Mouse (Mus musculus) embryonic facial prominence, embryonic 13.5 days (tissue): ENCODE results near the gene Fam83g. TPM values are rescaled to one million over a fixed set of nuclear protein-coding genes. Genes with fewer than 3 reads are reported as not detected.

Experiments used
- ATAC-seq: fragments of 200-750 bp; cut with Nextera tagmentation; 2 replicates; pipeline ENCODE4 v1.8.0; 2017; ENCODE audit warnings: low read depth; ENCODE audit not compliant: insufficient number of reproducible peaks, insufficient read depth, low FRiP score, low TSS enrichment
- H3K27ac ChIP-seq: fragments of 300-500 bp; sonication (generic); 2 replicates; pipeline ENCODE4 v1.5.1; 2015; ENCODE audit warnings: moderate library complexity, mild to moderate bottlenecking, inconsistent platforms
- H3K27me3 ChIP-seq: fragments of 300-500 bp; sonication (generic); 2 replicates; pipeline ENCODE4 v1.6.1; 2015; ENCODE audit warnings: mild to moderate bottlenecking, inconsistent platforms
- H3K36me3 ChIP-seq: fragments of 300-500 bp; sonication (generic); 2 replicates; pipeline ENCODE4 v1.6.1; 2015; ENCODE audit warnings: mild to moderate bottlenecking, inconsistent platforms
- H3K4me1 ChIP-seq: fragments of 300-500 bp; sonication (generic); 2 replicates; pipeline ENCODE4 v1.6.1; 2015; ENCODE audit warnings: inconsistent platforms
- H3K4me2 ChIP-seq: fragments of 300-500 bp; sonication (generic); 2 replicates; pipeline ENCODE4 v1.6.1; 2015; ENCODE audit warnings: moderate library complexity, mild to moderate bottlenecking, inconsistent platforms
- H3K4me3 ChIP-seq: fragments of 300-500 bp; sonication (generic); 2 replicates; pipeline ENCODE4 v1.5.1; 2015; ENCODE audit warnings: mild to moderate bottlenecking, inconsistent platforms
- H3K9ac ChIP-seq: fragments of 300-500 bp; sonication (generic); 2 replicates; pipeline ENCODE4 v1.6.1; 2015; ENCODE audit warnings: mild to moderate bottlenecking, inconsistent platforms
- H3K9me3 ChIP-seq: fragments of 300-500 bp; sonication (generic); 2 replicates; pipeline ENCODE4 v1.6.1; 2016; ENCODE audit warnings: inconsistent platforms
- WGBS: fragments of 180-500 bp; shearing (Covaris S2); methylation state at CpG from one replicate; pipeline ENCODE4 v1.1.7; 2015; ENCODE audit warnings: mixed read lengths; 5-methylcytosine and 5-hydroxymethylcytosine counted together
- polyA plus RNA-seq: library from polyadenylated mRNA; unstranded; fragments of >200 nt; fragmentation: Nextera tagmentation; extraction: Ambion mirVana; gene quantifications from 2 replicates; pipeline ENCODE4 v1.2.1, GENCODE M21; 2015

The Fam83g gene
- polyA plus RNA-seq, 1 experiment from 2014 or later = 3.9 TPM

DNA sequence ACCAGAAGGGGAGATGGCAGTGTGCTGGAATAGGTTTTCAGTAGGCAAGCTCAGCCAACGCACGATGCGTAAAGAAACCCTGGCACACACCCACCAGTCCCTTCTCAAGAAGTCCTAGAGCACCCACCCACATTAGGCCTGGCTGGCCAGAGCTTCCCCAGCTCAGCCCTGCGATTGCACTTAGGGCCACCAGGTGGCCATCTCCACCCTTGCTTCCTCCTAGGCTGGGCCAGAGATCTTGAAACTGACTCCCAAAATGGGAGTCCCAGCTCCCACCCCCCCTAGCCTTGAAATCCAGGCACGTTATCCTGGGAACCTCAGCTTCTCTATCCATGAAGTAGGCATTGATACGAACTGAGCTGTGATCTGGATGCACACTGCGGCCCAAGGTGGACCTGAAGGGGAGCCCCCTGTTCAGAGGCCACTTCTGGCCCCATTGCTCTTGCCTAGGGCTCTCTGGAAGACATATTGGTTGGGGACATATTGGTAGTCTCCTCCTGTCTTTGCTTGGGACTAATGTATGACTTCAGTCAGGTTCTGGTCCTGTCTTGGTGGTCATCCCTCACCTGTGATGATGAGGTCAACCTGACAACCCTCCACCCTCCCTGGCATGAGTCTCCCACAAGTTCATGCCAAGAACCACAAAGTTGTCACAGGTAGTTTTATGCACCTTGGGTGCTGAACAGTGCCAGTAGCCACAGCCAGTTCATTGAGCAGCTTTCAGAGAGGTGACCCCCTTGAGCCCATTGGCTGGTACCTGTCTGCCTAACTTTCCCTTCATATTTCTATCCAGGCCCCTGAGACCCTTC, 17.7 kb upstream of the Fam83g start:
- Histone ChIP-seq H3K4me2 (no peak overlapping the region), H3K9me3 (no peaks in the 10 kb centered on the region), H3K4me1 (0 out of 2 replicates have a peak, but pooled peaks cover 4% of the 10 kb centered on the region), H3K4me3 (no peak overlapping the region), H3K36me3 (no peaks in the 10 kb centered on the region), H3K27ac (no peak overlapping the region), H3K27me3 (no peaks in the 10 kb centered on the region), H3K9ac (no peak overlapping the region)
- ATAC-seq = no peak
- 55% methylated on average over 7 of the region's 7 CpGs for WGBS

DNA sequence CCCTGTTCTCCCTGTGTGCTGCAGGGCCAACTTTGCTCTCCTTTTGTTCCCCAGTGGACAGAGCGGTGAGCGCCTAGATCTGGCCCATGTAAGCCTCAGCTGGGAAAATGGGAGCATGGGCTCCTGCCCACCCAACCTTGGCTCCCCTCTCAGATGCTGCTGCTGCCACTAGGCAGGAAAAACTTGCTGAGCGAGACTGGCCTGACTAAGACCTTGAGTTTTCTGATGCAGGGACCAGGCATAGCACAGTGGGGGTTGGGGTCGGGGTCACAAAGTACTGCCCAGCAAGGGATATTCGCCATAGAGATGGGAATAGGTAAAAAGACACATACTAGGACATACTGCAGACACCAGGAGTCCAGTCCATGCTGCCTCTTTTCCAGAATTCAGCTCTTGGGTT, 16.6 kb upstream of the Fam83g start:
- ATAC-seq = no peak
- WGBS = 75% methylated on average over 5 of the region's 5 CpGs
- H3K4me2 ChIP-seq = no peak overlapping the region

DNA sequence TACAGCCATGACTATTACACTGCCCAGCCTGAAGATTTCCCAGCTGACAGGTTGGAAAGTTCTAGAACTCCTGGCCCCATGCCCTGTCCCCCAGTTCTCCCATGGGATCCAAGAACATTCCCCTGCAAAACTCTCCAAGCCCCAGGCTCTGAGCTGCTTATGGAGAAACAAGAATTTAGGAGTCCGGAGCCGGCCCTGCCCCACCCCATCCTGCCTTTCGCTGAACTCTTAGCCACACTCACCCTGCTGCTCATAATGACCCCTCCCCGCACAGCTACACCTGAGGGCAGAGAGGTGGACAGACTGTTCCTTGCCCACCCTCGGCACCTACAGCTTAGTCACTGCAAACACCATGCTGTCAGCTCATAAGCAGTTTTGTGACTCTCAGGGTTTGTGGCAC, 16.1 kb upstream of the Fam83g start:
- WGBS = 72% methylated on average over 5 of the region's 5 CpGs
- no peaks in the 10 kb centered on the region for H3K9me3 ChIP-seq

More for the DNA sequence above, 16.6 kb upstream of the Fam83g start:
- Histone ChIP-seq H3K27me3 (no peaks in the 10 kb centered on the region; the same call in 1 of the 2 replicates), H3K9ac (no peak overlapping the region), H3K4me3 (no peak overlapping the region), H3K27ac (no peak overlapping the region), H3K9me3 (no peaks in the 10 kb centered on the region), H3K4me1 (0 out of 2 replicates have a peak, but pooled peaks cover 4% of the 10 kb centered on the region), H3K36me3 (no peaks in the 10 kb centered on the region)

DNA sequence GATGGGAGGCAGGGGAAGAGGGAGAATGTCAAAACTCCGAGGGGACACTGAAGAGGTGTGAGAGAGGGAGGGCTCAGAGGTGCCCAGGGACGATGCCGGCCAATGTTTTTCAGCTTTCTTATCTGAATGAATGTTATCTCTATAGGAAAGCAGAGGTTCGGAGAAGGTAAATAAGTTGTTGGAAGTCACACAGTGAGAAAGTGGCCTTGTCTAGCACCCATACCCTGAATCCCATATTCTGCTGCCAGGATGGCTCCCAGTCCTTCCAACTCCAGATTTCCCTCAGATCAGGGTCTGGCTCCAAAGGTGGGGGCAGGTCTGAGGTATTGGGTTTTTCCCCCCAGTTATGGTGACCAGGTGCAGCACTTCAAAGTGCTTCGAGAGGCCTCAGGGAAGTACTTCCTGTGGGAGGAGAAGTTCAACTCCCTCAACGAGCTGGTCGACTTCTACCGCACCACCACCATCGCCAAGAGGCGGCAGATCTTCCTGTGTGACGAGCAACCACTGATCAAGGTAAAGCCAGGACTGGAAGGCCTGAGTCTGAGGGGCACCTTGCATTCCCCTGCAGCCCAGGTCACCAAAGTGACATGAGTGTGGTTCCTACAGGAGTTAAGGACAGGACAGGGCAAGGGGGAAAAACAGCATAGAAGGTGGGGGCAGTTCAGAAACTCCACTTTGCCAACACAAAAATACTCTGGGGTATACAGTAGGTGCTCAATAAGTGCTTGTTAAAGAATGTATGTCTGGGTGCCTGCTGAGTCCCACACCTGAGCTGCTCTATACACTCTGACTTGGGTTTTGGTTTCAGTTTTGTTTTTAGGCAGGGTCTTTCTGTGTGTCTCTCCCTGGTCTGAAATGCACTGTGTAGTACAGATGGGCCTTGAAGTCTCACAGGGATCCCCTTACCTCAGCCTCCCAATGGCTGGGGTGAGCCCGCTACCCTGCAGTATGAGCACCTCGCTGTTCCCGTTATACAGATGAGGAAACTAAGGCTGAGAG, 14.1 kb upstream of the Fam83g start:
- 69% methylated on average over 14 of the region's 14 CpGs for WGBS
- H3K9ac ChIP-seq = no peak overlapping the region
- ATAC-seq = no peak

More for the DNA sequence above, 16.1 kb upstream of the Fam83g start:
- Histone ChIP-seq H3K36me3 (no peaks in the 10 kb centered on the region), H3K27me3 (no peaks in the 10 kb centered on the region; the same call in 1 of the 2 replicates), H3K9ac (no peak overlapping the region), H3K4me1 (0 out of 2 replicates have a peak, but pooled peaks cover under 1% of the 10 kb centered on the region), H3K4me3 (no peak overlapping the region), H3K27ac (no peak overlapping the region), H3K4me2 (no peak overlapping the region)
- no peak for ATAC-seq

DNA sequence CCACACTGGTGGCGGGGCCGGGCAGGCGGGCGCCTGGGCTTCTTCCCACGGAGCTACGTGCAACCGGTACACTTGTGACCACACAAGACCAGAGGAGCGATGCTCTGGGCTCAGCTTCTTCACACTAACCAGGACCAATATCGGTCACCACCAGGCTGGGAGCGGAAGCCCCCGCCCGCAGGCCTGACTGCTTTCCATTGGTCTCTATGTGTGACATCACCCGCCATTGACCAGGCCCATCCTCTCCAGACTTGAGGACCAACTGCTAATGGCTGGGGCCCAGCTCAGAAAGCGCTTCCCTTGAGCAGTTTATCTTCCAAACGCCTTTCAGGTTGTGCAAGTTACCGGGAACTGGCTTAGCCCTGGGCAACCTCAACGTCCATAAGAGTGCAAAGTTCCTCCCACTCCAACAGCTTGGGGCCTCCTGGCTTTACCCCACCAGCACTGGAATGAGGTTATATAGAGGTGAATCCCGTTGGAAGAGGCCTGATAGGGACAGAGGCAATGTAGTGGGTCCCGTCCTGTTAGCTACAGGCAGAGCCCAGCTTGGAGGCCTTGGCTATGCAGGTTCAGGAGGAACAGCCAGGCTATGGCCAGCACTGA, 12.0 kb upstream of the Fam83g start:
- Histone ChIP-seq H3K36me3 (no peaks in the 10 kb centered on the region), H3K4me2 (no peak overlapping the region), H3K4me3 (no peak overlapping the region), H3K27ac (no peak overlapping the region), H3K9ac (no peak overlapping the region), H3K4me1 (peaks cover 29% of the 10 kb centered on the region), H3K27me3 (no peaks in the 10 kb centered on the region; the same call in 1 of the 2 replicates), H3K9me3 (no peaks in the 10 kb centered on the region)
- 67% methylated on average over 19 of the region's 19 CpGs for WGBS
- no peak for ATAC-seq

More for the DNA sequence above, 14.1 kb upstream of the Fam83g start:
- H3K27me3 ChIP-seq = no peaks in the 10 kb centered on the region; the same call in 1 of the 2 replicates
- H3K4me2 ChIP-seq = no peak overlapping the region
- no peaks in the 10 kb centered on the region for H3K36me3 ChIP-seq
- no peaks in the 10 kb centered on the region for H3K9me3 ChIP-seq
- no peak overlapping the region for H3K4me3 ChIP-seq
- no peak overlapping the region for H3K27ac ChIP-seq
- H3K4me1 ChIP-seq = peaks cover 8% of the 10 kb centered on the region

DNA sequence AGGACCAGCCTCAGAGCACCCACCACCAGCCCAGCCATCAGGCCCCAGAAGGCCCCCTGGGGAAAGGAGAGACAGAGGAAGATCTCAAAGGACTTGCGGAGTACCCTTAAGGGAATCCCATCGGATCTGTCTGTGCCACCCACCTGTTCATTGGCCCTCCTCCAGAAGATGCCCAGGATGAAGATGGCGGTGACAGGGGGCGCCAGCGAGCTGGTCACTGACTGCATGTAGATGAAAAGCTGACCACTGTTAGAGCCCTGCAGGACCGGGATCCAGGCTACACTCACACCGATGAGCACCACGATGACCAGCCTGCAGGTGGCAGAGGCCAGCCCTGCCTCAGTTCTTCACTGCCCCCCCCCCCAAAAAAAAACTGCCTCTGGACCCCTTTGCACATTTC, 10.2 kb upstream of the Fam83g start:
- H3K4me2 ChIP-seq = no peak overlapping the region
- no peak for ATAC-seq

DNA sequence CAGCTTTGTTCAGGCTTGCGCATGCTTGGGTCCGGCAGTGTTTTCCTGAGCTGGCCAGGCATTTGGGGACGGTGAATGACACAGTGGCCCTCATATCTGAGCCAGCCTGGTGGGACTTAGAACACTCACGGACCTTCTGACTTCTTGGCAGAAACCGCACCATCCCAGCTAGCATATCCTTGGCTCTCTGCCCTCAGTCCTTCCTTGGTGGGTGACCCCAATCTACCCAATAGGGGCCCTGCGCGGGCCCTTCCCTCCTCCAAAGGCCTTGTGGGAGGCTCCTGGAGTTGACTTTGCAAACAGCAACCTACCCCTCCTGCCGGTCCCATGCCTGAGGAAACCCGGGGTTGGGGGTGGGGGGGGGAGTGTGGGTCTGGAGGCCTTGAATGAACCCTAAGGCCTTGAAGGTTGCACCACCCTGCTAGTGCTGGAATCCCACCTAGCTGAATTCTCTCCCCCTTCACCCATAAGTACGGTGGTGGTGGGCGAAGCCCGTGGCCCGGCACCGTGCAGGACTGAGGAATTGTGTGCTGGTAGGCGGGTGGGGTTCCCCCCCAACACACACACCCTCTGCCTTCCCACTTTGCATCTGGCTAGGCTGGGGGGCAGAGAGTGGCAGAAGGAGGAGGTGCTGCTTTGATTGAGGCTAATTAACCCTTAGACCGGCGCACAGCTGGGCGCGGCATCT, 9.6 kb upstream of the Fam83g start:
- H3K9me3 ChIP-seq = no peaks in the 10 kb centered on the region
- H3K9ac ChIP-seq = no peak overlapping the region
- H3K27me3 ChIP-seq = no peaks in the 10 kb centered on the region; the same call in 1 of the 2 replicates
- no peak overlapping the region for H3K27ac ChIP-seq
- H3K4me3 ChIP-seq = no peak overlapping the region
- H3K4me2 ChIP-seq = peak overlapping the region; percentile 5; the same call in 1 of the 2 replicates
- WGBS = 29% methylated on average over 19 of the region's 19 CpGs
- ATAC-seq = no peak
- H3K36me3 ChIP-seq = no peaks in the 10 kb centered on the region
- H3K4me1 ChIP-seq = peaks cover 36% of the 10 kb centered on the region

More for the DNA sequence above, 10.2 kb upstream of the Fam83g start:
- Histone ChIP-seq H3K27ac (no peak overlapping the region), H3K36me3 (no peaks in the 10 kb centered on the region), H3K9ac (no peak overlapping the region), H3K4me3 (no peak overlapping the region), H3K27me3 (no peaks in the 10 kb centered on the region; the same call in 1 of the 2 replicates), H3K9me3 (no peaks in the 10 kb centered on the region), H3K4me1 (peaks cover 31% of the 10 kb centered on the region)
- WGBS = 37% methylated on average over 8 of the region's 8 CpGs

DNA sequence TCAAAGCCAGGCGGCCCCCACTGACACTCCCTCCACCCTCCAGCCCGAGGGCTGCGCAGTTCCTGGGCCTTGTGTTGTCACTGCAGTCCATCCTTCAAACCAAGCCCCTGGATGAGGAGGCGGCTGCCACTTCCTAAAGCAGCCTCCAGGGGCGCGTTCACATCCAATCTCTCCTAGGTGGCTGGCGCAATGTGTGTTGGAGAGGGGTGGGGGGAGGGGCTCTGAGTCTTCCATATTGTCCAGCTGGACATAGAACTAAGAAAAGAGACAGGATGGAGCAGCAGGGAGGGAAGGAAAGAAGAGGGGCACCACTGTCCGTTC, 9.1 kb upstream of the Fam83g start:
- 6% methylated on average over 8 of the region's 8 CpGs for WGBS
- peaks cover 36% of the 10 kb centered on the region for H3K4me1 ChIP-seq
- no peaks in the 10 kb centered on the region; the same call in 1 of the 2 replicates for H3K27me3 ChIP-seq
- no peak overlapping the region for H3K4me3 ChIP-seq
- peak overlapping the region; percentile 57; the same call in 1 of the 2 replicates for H3K27ac ChIP-seq
- H3K4me2 ChIP-seq = peak overlapping the region; percentile 5; the same call in 1 of the 2 replicates
- no peak for ATAC-seq
- H3K9me3 ChIP-seq = no peaks in the 10 kb centered on the region
- no peaks in the 10 kb centered on the region for H3K36me3 ChIP-seq
- H3K9ac ChIP-seq = no peak overlapping the region

DNA sequence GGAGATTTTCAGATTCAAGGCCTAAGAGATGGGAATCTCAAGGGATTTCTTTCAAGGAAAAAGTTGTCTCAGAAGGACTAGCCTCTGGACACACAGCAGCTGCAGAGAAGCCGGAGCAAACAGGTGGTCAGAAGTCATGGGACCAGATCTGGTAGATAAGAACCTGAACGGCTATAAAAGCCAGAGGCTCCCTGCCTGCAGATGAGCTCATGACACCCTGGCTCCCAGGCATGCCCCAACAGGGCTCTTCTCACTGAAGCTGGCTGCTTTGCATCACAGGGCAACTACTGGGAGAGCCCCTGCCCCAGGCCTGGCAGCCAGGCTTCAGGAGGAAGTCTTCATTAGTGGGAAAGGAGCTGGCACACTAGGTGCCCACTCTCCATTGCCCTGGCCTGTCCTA, 8.6 kb upstream of the Fam83g start:
- no peaks in the 10 kb centered on the region; the same call in 1 of the 2 replicates for H3K27me3 ChIP-seq
- H3K4me2 ChIP-seq = no peak overlapping the region
- no peaks in the 10 kb centered on the region for H3K36me3 ChIP-seq
- peaks cover 36% of the 10 kb centered on the region for H3K4me1 ChIP-seq
- no peaks in the 10 kb centered on the region for H3K9me3 ChIP-seq
- peak overlapping the region; percentile 57; the same call in 1 of the 2 replicates for H3K27ac ChIP-seq
- H3K9ac ChIP-seq = no peak overlapping the region
- H3K4me3 ChIP-seq = no peak overlapping the region
- WGBS = 34% methylated on average over 2 of the region's 2 CpGs
- no peak for ATAC-seq

DNA sequence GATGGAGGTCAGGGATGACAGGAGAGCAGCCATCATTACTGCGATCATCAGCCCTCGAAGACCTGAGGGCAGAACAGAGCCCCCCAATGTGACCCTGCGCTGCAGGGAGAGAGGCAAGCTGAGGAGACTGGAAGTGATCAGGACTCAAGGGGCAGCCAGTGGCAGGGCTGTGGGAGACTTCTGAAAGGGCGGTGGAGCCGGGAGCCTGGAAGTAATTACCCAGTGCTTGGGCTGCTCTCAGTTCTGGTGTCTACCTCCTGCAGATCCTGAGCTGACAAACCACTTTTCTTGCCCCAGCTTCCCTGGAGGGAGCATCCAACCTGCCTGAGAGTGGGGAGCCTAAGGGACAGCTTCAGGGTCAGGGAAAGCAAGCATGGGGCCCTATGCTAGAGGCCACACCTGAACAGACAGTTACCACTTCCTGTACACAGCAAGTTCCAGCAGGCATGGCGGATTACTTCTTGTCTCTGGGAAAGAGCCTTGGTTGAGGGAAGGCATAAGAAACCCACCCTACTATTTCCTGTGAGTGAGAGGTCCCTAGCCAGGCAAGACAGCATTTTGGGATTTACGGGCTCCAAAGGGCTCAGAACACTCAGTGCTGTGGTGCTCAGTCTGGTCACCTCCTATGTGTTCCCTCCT, 7.6 kb upstream of the Fam83g start:
- Histone ChIP-seq H3K9me3 (no peaks in the 10 kb centered on the region), H3K4me3 (no peak overlapping the region), H3K27ac (peak overlapping the region; percentile 57), H3K4me2 (peak overlapping the region; percentile 15; the same call in 1 of the 2 replicates), H3K27me3 (no peaks in the 10 kb centered on the region; the same call in 1 of the 2 replicates), H3K4me1 (peaks cover 36% of the 10 kb centered on the region), H3K9ac (peak overlapping the region; percentile 57; the same call in 1 of the 2 replicates), H3K36me3 (no peaks in the 10 kb centered on the region)
- WGBS = 16% methylated on average over 7 of the region's 7 CpGs
- ATAC-seq = no peak
